Mouse (Mus musculus) spleen, postnatal 4 days (tissue): ENCODE measurements around the gene Olfr600.
"Not testable (repeated sequence)": the region's sequence is repeated elsewhere in the genome, so short reads cannot be mapped to it uniquely, and the experiment has no call there.

Experiments used
- DNase-seq, 2 experiments: peaks; one replicate each; pipeline ENCODE4 v3.0.0; 2022; ENCODE audit warnings: low spot score in 2 of 2

The Olfr600 gene

GRCm38 (mm10) chr7:103349569-103349968 lies at the start of gene Olfr600:
Olfr600 (minus strand) TSS chr7:103349669.
- no peak for DNase-seq

- DNase-seq, result no peak
Observed at GRCm38 (mm10) chr7:103398981-103399380, 49.5 kb upstream of the Olfr600 start.

DNA sequence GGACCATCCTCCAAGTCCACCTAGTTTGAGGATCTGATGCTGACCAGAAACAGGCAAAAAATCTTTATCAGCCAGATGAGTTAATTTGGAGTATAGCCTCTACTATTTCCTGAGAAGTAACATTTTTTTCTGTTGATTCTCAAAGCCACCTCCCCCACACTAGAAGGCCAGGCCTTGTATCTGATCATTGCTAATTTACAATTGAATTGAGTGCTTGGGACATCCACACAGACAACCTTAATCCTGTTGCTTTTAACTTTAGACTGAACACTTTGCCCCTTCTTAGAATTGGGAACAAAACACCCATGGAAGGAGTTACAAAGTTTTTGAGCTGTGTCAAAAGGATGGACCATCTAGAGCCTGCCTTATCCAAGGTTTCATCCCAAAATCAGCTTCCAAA lies 48.3 kb upstream of the Olfr600 start:
- DNase-seq, result no peak

GRCm38 (mm10) chr7:103386077-103386476 lies 36.6 kb upstream of the Olfr600 start, which contains the start of gene Olfr603:
Olfr603 (minus strand) TSS chr7:103386177.
- DNase-seq, result no peak

GRCm38 (mm10) chr7:103362555-103362954 lies 13.1 kb upstream of the Olfr600 start, which contains the start of gene Olfr601:
Olfr601 (minus strand) TSS chr7:103362655.
- DNase-seq, result no peak

DNA sequence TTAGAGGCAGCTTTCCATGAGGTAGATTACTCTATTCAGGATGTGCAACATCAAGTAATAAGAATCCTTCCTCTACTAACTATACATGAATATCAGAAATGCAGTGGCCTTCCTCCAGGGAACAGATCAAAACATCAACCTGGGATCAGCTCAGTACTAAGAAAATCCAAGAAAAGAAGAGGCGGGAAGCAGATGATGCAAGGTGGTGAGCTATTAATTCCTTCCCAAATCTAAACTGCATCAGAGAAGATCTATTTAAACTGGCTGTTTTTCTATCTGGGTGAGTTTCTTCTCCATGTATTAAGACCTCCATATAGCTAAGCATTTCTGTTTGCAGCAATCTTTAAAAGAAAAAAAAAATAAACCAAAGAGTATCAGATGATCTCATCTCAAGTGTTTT lies 13.9 kb downstream of the Olfr600 start, which contains the start of gene Olfr599:
Olfr599 (plus strand) TSS at position 301 of the 400 bp plus-strand sequence.
- no peak for DNase-seq

DNA sequence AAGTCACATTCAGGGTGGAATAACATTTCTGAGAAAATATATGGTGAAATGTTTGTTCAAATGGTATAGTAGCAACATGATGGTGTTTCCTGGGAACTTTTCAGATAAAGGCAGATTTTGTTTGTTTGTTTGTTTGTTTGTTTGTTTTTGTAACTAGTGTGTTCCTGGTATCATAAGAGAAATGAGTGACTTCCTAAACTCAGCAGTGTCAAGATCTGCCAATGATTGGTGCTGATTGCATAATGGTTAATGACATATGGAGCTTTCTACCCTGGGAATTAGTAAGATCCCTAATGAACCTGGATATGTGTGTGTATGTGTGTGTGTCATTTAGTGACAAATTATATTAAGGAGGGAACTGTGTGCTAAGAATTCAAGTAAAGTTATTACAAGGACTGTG lies 26.2 kb downstream of the Olfr600 start, which contains the start of gene Olfr598:
Olfr598 (plus strand) TSS at position 301 of the 400 bp plus-strand sequence.
- DNase-seq, result no peak

DNA sequence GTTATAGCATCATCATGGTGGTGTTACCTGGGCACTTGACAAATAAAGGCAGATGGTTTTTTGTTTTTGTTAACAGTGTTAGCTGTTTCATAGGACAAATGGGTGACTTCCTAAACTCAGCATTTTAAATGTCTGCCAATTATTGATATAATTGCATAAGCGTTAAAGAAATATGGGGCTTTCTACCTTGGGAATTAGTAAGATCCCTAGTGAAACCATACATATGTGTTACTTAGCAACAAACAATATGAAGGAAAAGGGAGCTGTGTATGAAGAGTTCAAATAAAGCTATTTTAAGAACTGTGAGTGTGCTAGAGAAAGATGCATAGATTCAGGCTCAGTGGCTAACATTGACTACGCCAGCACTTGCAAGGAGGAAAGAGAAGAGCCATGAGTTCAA lies 33.5 kb downstream of the Olfr600 start, which contains the start of gene Olfr597:
Olfr597 (plus strand) TSS at position 301 of the 400 bp plus-strand sequence.
- DNase-seq, result not testable (repeated sequence)

DNA sequence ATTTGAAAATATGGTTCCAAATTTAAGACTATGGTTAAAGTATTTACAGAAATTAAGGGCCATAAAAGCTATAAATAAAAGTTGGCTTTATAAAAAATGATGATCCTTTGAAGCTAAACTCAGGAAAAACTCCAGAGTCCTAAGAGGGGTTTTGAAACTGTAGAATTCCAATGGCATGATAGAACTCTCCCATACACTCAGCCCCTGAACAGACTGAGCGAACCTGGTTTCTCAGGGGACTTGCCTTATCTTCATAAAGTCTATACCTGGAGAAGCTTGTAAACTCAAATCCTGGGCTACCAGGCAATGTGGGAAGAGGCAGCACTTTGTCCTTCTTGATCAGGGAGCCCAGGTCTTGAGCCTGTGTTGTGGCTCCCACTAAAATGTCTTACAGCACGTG lies 44.1 kb downstream of the Olfr600 start, which contains the start of gene Olfr596:
Olfr596 (plus strand) TSS at position 301 of the 400 bp plus-strand sequence.
- DNase-seq, result not testable (repeated sequence)
